Mouse (Mus musculus): ENCODE results near the gene Cbfb.

GRCm38 (mm10) chr8:105142395-105142794 lies 28.1 kb upstream of the Cbfb start:
- TF ChIP-seq TAL1 (IDR thresholded peaks at IDR 0.05; ENCODE audit: low read length) = no peak
- no peak for TF ChIP-seq GATA1 (IDR thresholded peaks at IDR 0.05; ENCODE audit: low read length)

Measured in erythroblast, embryonic 14.5 days (primary cell).